Mouse (Mus musculus): Measurements from ENCODE around the gene Trp53rkb.

Trp53rkb gene

GRCm38 (mm10) chr2:166799615-166800472, 7.5 kb downstream of the Trp53rkb start:
- DNase-seq (ENCODE audit: low read depth, low spot score), result peak; percentile 71

- no peak for DNase-seq (ENCODE audit: low read depth, low spot score)
Measured at GRCm38 (mm10) chr2:166800473-166800857, 8.1 kb downstream of the Trp53rkb start.

GRCm38 (mm10) chr2:166801436-166801835, 9.1 kb downstream of the Trp53rkb start:
- no peak for DNase-seq (ENCODE audit: low read depth, low spot score)

- no peak for DNase-seq (ENCODE audit: low read depth, low spot score)
Measured at GRCm38 (mm10) chr2:166803298-166803697, 11.0 kb downstream of the Trp53rkb start.

- DNase-seq (ENCODE audit: low read depth, low spot score), result peak; percentile 96
Measured at GRCm38 (mm10) chr2:166805250-166806172, 13.2 kb downstream of the Trp53rkb start, which contains the start of gene Arfgef2. TSS of gene Arfgef2 (plus strand) at chr2:166805588.

- no peak for DNase-seq (ENCODE audit: low read depth, low spot score)
Measured at GRCm38 (mm10) chr2:166806173-166806705, 13.9 kb downstream of the Trp53rkb start.

GRCm38 (mm10) chr2:166806813-166807212, 14.5 kb downstream of the Trp53rkb start:
- DNase-seq (ENCODE audit: low read depth, low spot score), result no peak

- peak; percentile 53 for DNase-seq (ENCODE audit: low read depth, low spot score)
Measured at GRCm38 (mm10) chr2:166809499-166809898, 17.2 kb downstream of the Trp53rkb start.

GRCm38 (mm10) chr2:166810821-166811220, 18.5 kb downstream of the Trp53rkb start:
- DNase-seq (ENCODE audit: low read depth, low spot score), result peak; percentile 64

GRCm38 (mm10) chr2:166818463-166819143, 26.3 kb downstream of the Trp53rkb start:
- peak; percentile 79 for DNase-seq (ENCODE audit: low read depth, low spot score)

GRCm38 (mm10) chr2:166819849-166820248, 27.5 kb downstream of the Trp53rkb start:
- peak; percentile 49 for DNase-seq (ENCODE audit: low read depth, low spot score)

- no peak for DNase-seq (ENCODE audit: low read depth, low spot score)
Measured at GRCm38 (mm10) chr2:166820844-166821243, 28.5 kb downstream of the Trp53rkb start.

- DNase-seq (ENCODE audit: low read depth, low spot score), result no peak
Measured at GRCm38 (mm10) chr2:166821406-166821805, 29.1 kb downstream of the Trp53rkb start.

- DNase-seq (ENCODE audit: low read depth, low spot score), result no peak
Measured at GRCm38 (mm10) chr2:166822119-166822826, 29.9 kb downstream of the Trp53rkb start.

GRCm38 (mm10) chr2:166822901-166823300, 30.6 kb downstream of the Trp53rkb start:
- peak; percentile 79 for DNase-seq (ENCODE audit: low read depth, low spot score)

GRCm38 (mm10) chr2:166824386-166824785, 32.1 kb downstream of the Trp53rkb start:
- no peak for DNase-seq (ENCODE audit: low read depth, low spot score)

GRCm38 (mm10) chr2:166824998-166825397, 32.7 kb downstream of the Trp53rkb start:
- DNase-seq (ENCODE audit: low read depth, low spot score), result no peak

GRCm38 (mm10) chr2:166826491-166827224, 34.3 kb downstream of the Trp53rkb start:
- DNase-seq (ENCODE audit: low read depth, low spot score), result no peak

GRCm38 (mm10) chr2:166828306-166828705, 36.0 kb downstream of the Trp53rkb start:
- DNase-seq (ENCODE audit: low read depth, low spot score), result peak; percentile 85

GRCm38 (mm10) chr2:166830350-166830749, 38.0 kb downstream of the Trp53rkb start:
- no peak for DNase-seq (ENCODE audit: low read depth, low spot score)

Data from brain, adult 2 months (tissue).